Mouse (Mus musculus): Measurements from ENCODE around the gene Lrrn3. TPM values are rescaled to one million over a fixed set of nuclear protein-coding genes. Genes with fewer than 3 reads are reported as not detected.

The Lrrn3 gene
- polyA plus RNA-seq, 1 experiment from 2014 or later, result 43.9 TPM

- Histone ChIP-seq H3K4me3 (no peak overlapping the region), H3K9me3 (no peaks in the 10 kb centered on the region), H3K27me3 (no peaks in the 10 kb centered on the region), H3K4me2 (replicated peaks) (no peak overlapping the region), H3K9ac (replicated peaks) (no peak overlapping the region), H3K27ac (replicated peaks) (no peak overlapping the region), H3K4me1 (peaks cover 8% of the 10 kb centered on the region), H3K36me3 (no peaks in the 10 kb centered on the region)
- no peak for ATAC-seq (ENCODE audit: low FRiP score, low read depth)
- 56% methylated on average over 9 of the region's 9 CpGs for WGBS
Observed at GRCm38 (mm10) chr12:41425101-41425679, 61.0 kb downstream of the Lrrn3 start.

GRCm38 (mm10) chr12:41417961-41418360 is 68.3 kb downstream of the Lrrn3 start:
- H3K4me3 ChIP-seq, result no peak overlapping the region
- no peak for ATAC-seq (ENCODE audit: low FRiP score, low read depth)
- H3K4me2 ChIP-seq (replicated peaks), result no peak overlapping the region
- H3K27ac ChIP-seq (replicated peaks), result no peak overlapping the region
- no peaks in the 10 kb centered on the region for H3K27me3 ChIP-seq
- H3K9me3 ChIP-seq, result no peaks in the 10 kb centered on the region
- no peaks in the 10 kb centered on the region for H3K4me1 ChIP-seq
- 90% methylated on average over 4 of the region's 4 CpGs for WGBS
- no peak overlapping the region for H3K9ac ChIP-seq (replicated peaks)
- no peaks in the 10 kb centered on the region for H3K36me3 ChIP-seq

- no peak for ATAC-seq (ENCODE audit: low FRiP score, low read depth)
- H3K9me3 ChIP-seq, result no peaks in the 10 kb centered on the region
- H3K27ac ChIP-seq (replicated peaks), result no peak overlapping the region
Observed at GRCm38 (mm10) chr12:41417099-41417498, 69.1 kb downstream of the Lrrn3 start.

GRCm38 (mm10) chr12:41416635-41417034 is 69.6 kb downstream of the Lrrn3 start:
- Histone ChIP-seq H3K4me2 (replicated peaks) (no peak overlapping the region), H3K9me3 (no peaks in the 10 kb centered on the region), H3K36me3 (no peaks in the 10 kb centered on the region), H3K4me3 (no peak overlapping the region), H3K4me1 (no peaks in the 10 kb centered on the region), H3K27ac (replicated peaks) (no peak overlapping the region), H3K27me3 (no peaks in the 10 kb centered on the region), H3K9ac (replicated peaks) (no peak overlapping the region)
- no peak for ATAC-seq (ENCODE audit: low FRiP score, low read depth)

More at GRCm38 (mm10) chr12:41417099-41417498, 69.1 kb downstream of the Lrrn3 start:
- no peak overlapping the region for H3K4me3 ChIP-seq
- H3K4me2 ChIP-seq (replicated peaks), result no peak overlapping the region
- no peaks in the 10 kb centered on the region for H3K27me3 ChIP-seq
- WGBS, result 72% methylated on average over 3 of the region's 3 CpGs
- H3K36me3 ChIP-seq, result no peaks in the 10 kb centered on the region
- H3K4me1 ChIP-seq, result no peaks in the 10 kb centered on the region
- H3K9ac ChIP-seq (replicated peaks), result no peak overlapping the region

GRCm38 (mm10) chr12:41409431-41409830 is 76.8 kb downstream of the Lrrn3 start:
- H3K27me3 ChIP-seq, result no peaks in the 10 kb centered on the region
- no peak overlapping the region for H3K27ac ChIP-seq (replicated peaks)
- no peak overlapping the region for H3K4me3 ChIP-seq
- H3K9me3 ChIP-seq, result no peaks in the 10 kb centered on the region
- ATAC-seq (ENCODE audit: low FRiP score, low read depth), result no peak
- no peak overlapping the region for H3K4me2 ChIP-seq (replicated peaks)
- no peaks in the 10 kb centered on the region for H3K36me3 ChIP-seq
- WGBS, result 85% methylated on average over 3 of the region's 3 CpGs
- no peak overlapping the region for H3K9ac ChIP-seq (replicated peaks)
- no peaks in the 10 kb centered on the region for H3K4me1 ChIP-seq

GRCm38 (mm10) chr12:41401923-41402322 is 84.3 kb downstream of the Lrrn3 start:
- no peak overlapping the region for H3K27ac ChIP-seq (replicated peaks)
- WGBS, result 82% methylated on average over 3 of the region's 3 CpGs
- H3K36me3 ChIP-seq, result no peaks in the 10 kb centered on the region
- H3K9me3 ChIP-seq, result no peaks in the 10 kb centered on the region
- H3K4me1 ChIP-seq, result no peaks in the 10 kb centered on the region
- no peak overlapping the region for H3K4me3 ChIP-seq
- no peaks in the 10 kb centered on the region for H3K27me3 ChIP-seq
- no peak overlapping the region for H3K4me2 ChIP-seq (replicated peaks)
- no peak overlapping the region for H3K9ac ChIP-seq (replicated peaks)
- ATAC-seq (ENCODE audit: low FRiP score, low read depth), result no peak
